Mouse (Mus musculus): ENCODE results near the gene Gtf2i.
A peak's percentile ranks its signal among the peaks of the same experiment; 100 is the strongest.
"Not testable (repeated sequence)": the region's sequence is repeated elsewhere in the genome, so short reads cannot be mapped to it uniquely, and the experiment has no call there.

Gene Gtf2i

GRCm38 (mm10) chr5:134314688-134315622 is at the start of gene Gtf2i:
TSS of gene Gtf2i (minus strand) at chr5:134314760.
- DNase-seq (ENCODE audit: inconsistent age in 2 of 2, low spot score in 1 of 2), result peak; percentile 98

GRCm38 (mm10) chr5:134359101-134359500 is 44.5 kb upstream of the Gtf2i start:
- DNase-seq (ENCODE audit: inconsistent age in 2 of 2, low spot score in 1 of 2), result no peak

- DNase-seq (ENCODE audit: inconsistent age in 2 of 2, low spot score in 1 of 2), result not testable (repeated sequence)
Measured at GRCm38 (mm10) chr5:134355372-134355771, 40.8 kb upstream of the Gtf2i start.

GRCm38 (mm10) chr5:134353117-134353516 is 38.6 kb upstream of the Gtf2i start:
- DNase-seq (ENCODE audit: inconsistent age in 2 of 2, low spot score in 1 of 2), result no peak

- DNase-seq (ENCODE audit: inconsistent age in 2 of 2, low spot score in 1 of 2), result peak in 1 of 2 experiments; percentile 45
Measured at GRCm38 (mm10) chr5:134352527-134353001, 38.0 kb upstream of the Gtf2i start.

GRCm38 (mm10) chr5:134350660-134351059 is 36.1 kb upstream of the Gtf2i start:
- peak; percentile 88 to 94 for DNase-seq (ENCODE audit: inconsistent age in 2 of 2, low spot score in 1 of 2)

GRCm38 (mm10) chr5:134347066-134347465 is 32.5 kb upstream of the Gtf2i start:
- DNase-seq (ENCODE audit: inconsistent age in 2 of 2, low spot score in 1 of 2), result peak in 1 of 2 experiments; percentile 45

GRCm38 (mm10) chr5:134345449-134345848 is 30.9 kb upstream of the Gtf2i start:
- peak in 1 of 2 experiments; percentile 51 for DNase-seq (ENCODE audit: inconsistent age in 2 of 2, low spot score in 1 of 2)

GRCm38 (mm10) chr5:134344076-134344475 is 29.5 kb upstream of the Gtf2i start:
- no peak for DNase-seq (ENCODE audit: inconsistent age in 2 of 2, low spot score in 1 of 2)

- not testable (repeated sequence) for DNase-seq (ENCODE audit: inconsistent age in 2 of 2, low spot score in 1 of 2)
Measured at GRCm38 (mm10) chr5:134343530-134343929, 29.0 kb upstream of the Gtf2i start.

GRCm38 (mm10) chr5:134342503-134343205 is 28.1 kb upstream of the Gtf2i start:
- DNase-seq (ENCODE audit: inconsistent age in 2 of 2, low spot score in 1 of 2), result peak in 1 of 2 experiments; percentile 44

- no peak for DNase-seq (ENCODE audit: inconsistent age in 2 of 2, low spot score in 1 of 2)
Measured at GRCm38 (mm10) chr5:134341721-134342120, 27.2 kb upstream of the Gtf2i start.

GRCm38 (mm10) chr5:134341321-134341720 is 26.8 kb upstream of the Gtf2i start:
- peak in 1 of 2 experiments; percentile 62 for DNase-seq (ENCODE audit: inconsistent age in 2 of 2, low spot score in 1 of 2)

- DNase-seq (ENCODE audit: inconsistent age in 2 of 2, low spot score in 1 of 2), result no peak
Measured at GRCm38 (mm10) chr5:134340101-134340522, 25.6 kb upstream of the Gtf2i start.

- not testable (repeated sequence) for DNase-seq (ENCODE audit: inconsistent age in 2 of 2, low spot score in 1 of 2)
Measured at GRCm38 (mm10) chr5:134337012-134337411, 22.5 kb upstream of the Gtf2i start.

GRCm38 (mm10) chr5:134332743-134333142 is 18.2 kb upstream of the Gtf2i start:
- no peak for DNase-seq (ENCODE audit: inconsistent age in 2 of 2, low spot score in 1 of 2)

- no peak for DNase-seq (ENCODE audit: inconsistent age in 2 of 2, low spot score in 1 of 2)
Measured at GRCm38 (mm10) chr5:134330082-134330481, 15.5 kb upstream of the Gtf2i start.

- no peak for DNase-seq (ENCODE audit: inconsistent age in 2 of 2, low spot score in 1 of 2)
Measured at GRCm38 (mm10) chr5:134329311-134329710, 14.8 kb upstream of the Gtf2i start.

GRCm38 (mm10) chr5:134328482-134329001 is 14.0 kb upstream of the Gtf2i start:
- DNase-seq (ENCODE audit: inconsistent age in 2 of 2, low spot score in 1 of 2), result no peak

- DNase-seq (ENCODE audit: inconsistent age in 2 of 2, low spot score in 1 of 2), result peak; percentile 27 to 53
Measured at GRCm38 (mm10) chr5:134325856-134326566, 11.5 kb upstream of the Gtf2i start.

GRCm38 (mm10) chr5:134323869-134324268 is 9.3 kb upstream of the Gtf2i start:
- no peak for DNase-seq (ENCODE audit: inconsistent age in 2 of 2, low spot score in 1 of 2)
